Mouse (Mus musculus): Measurements from ENCODE around the gene Pde4d. TPM values are rescaled to one million over a fixed set of nuclear protein-coding genes. Genes with fewer than 3 reads are reported as not detected.

The Pde4d gene
- polyA plus RNA-seq, 1 experiment from 2014 or later = 29.2 TPM

GRCm38 (mm10) chr13:108490872-108491271 lies 41.1 kb downstream of the Pde4d start:
- H3K4me2 ChIP-seq (ENCODE audit: low read length) = no peak overlapping the region
- H3K36me3 ChIP-seq (ENCODE audit: control insufficient read depth, insufficient read depth, low read length) = no peaks in the 10 kb centered on the region
- no peaks in the 10 kb centered on the region for H3K27me3 ChIP-seq (ENCODE audit: control insufficient read depth, insufficient read depth, low read length)
- no peak overlapping the region for H3K9ac ChIP-seq (ENCODE audit: low read length)
- WGBS = 86% methylated on average over 2 of the region's 2 CpGs
- no peaks in the 10 kb centered on the region for H3K9me3 ChIP-seq (ENCODE audit: control insufficient read depth, low read length)
- ATAC-seq (ENCODE audit: insufficient number of reproducible peaks, insufficient read depth, low FRiP score, low read depth) = no peak
- no peak overlapping the region for H3K27ac ChIP-seq (replicated peaks in 1 of 2; ENCODE audit: control insufficient read depth in 1 of 2, insufficient read depth in 1 of 2, low read depth in 2 of 2, low read length in 2 of 2)
- no peaks in the 10 kb centered on the region for H3K4me1 ChIP-seq (ENCODE audit: control insufficient read depth in 2 of 2, insufficient read depth in 2 of 2, low read length in 2 of 2)
- H3K4me3 ChIP-seq (ENCODE audit: control insufficient read depth in 1 of 2, insufficient read depth in 1 of 2, low read depth in 1 of 2, low read length in 2 of 2) = no peak overlapping the region

GRCm38 (mm10) chr13:108492886-108493285 lies 43.1 kb downstream of the Pde4d start:
- no peak overlapping the region for H3K4me3 ChIP-seq (ENCODE audit: control insufficient read depth in 1 of 2, insufficient read depth in 1 of 2, low read depth in 1 of 2, low read length in 2 of 2)
- ATAC-seq (ENCODE audit: insufficient number of reproducible peaks, insufficient read depth, low FRiP score, low read depth) = no peak
- H3K4me2 ChIP-seq (ENCODE audit: low read length) = no peak overlapping the region
- H3K9me3 ChIP-seq (ENCODE audit: control insufficient read depth, low read length) = no peaks in the 10 kb centered on the region
- no peaks in the 10 kb centered on the region for H3K27me3 ChIP-seq (ENCODE audit: control insufficient read depth, insufficient read depth, low read length)
- H3K36me3 ChIP-seq (ENCODE audit: control insufficient read depth, insufficient read depth, low read length) = no peaks in the 10 kb centered on the region
- H3K4me1 ChIP-seq (ENCODE audit: control insufficient read depth in 2 of 2, insufficient read depth in 2 of 2, low read length in 2 of 2) = no peaks in the 10 kb centered on the region
- no peak overlapping the region for H3K27ac ChIP-seq (replicated peaks in 1 of 2; ENCODE audit: control insufficient read depth in 1 of 2, insufficient read depth in 1 of 2, low read depth in 2 of 2, low read length in 2 of 2)
- H3K9ac ChIP-seq (ENCODE audit: low read length) = no peak overlapping the region

- Histone ChIP-seq H3K27me3 (ENCODE audit: control insufficient read depth, insufficient read depth, low read length) (no peaks in the 10 kb centered on the region), H3K36me3 (ENCODE audit: control insufficient read depth, insufficient read depth, low read length) (no peaks in the 10 kb centered on the region), H3K4me3 (ENCODE audit: control insufficient read depth in 1 of 2, insufficient read depth in 1 of 2, low read depth in 1 of 2, low read length in 2 of 2) (no peak overlapping the region), H3K27ac (replicated peaks in 1 of 2; ENCODE audit: control insufficient read depth in 1 of 2, insufficient read depth in 1 of 2, low read depth in 2 of 2, low read length in 2 of 2) (no peak overlapping the region), H3K9me3 (ENCODE audit: control insufficient read depth, low read length) (no peaks in the 10 kb centered on the region), H3K9ac (ENCODE audit: low read length) (no peak overlapping the region), H3K4me2 (ENCODE audit: low read length) (no peak overlapping the region), H3K4me1 (ENCODE audit: control insufficient read depth in 2 of 2, insufficient read depth in 2 of 2, low read length in 2 of 2) (peaks cover 5 to 6% of the 10 kb centered on the region in 2 experiments; a peak in 2 of 4 replicates)
- ATAC-seq (ENCODE audit: insufficient number of reproducible peaks, insufficient read depth, low FRiP score, low read depth) = no peak
- 76% methylated on average over 2 of the region's 2 CpGs for WGBS
These were observed 44.6 kb downstream of the Pde4d start for GRCm38 (mm10) chr13:108494365-108494764.

- Histone ChIP-seq H3K9ac (ENCODE audit: low read length) (no peak overlapping the region), H3K4me2 (ENCODE audit: low read length) (peak overlapping the region; percentile 16; the same call in 1 of the 2 replicates), H3K27ac (replicated peaks in 1 of 2; ENCODE audit: control insufficient read depth in 1 of 2, insufficient read depth in 1 of 2, low read depth in 2 of 2, low read length in 2 of 2) (peak overlapping the region in 1 of 2 experiments; percentile 44; a peak in 2 of 4 replicates), H3K4me3 (ENCODE audit: control insufficient read depth in 1 of 2, insufficient read depth in 1 of 2, low read depth in 1 of 2, low read length in 2 of 2) (no peak overlapping the region), H3K4me1 (ENCODE audit: control insufficient read depth in 2 of 2, insufficient read depth in 2 of 2, low read length in 2 of 2) (peaks cover 5 to 10% of the 10 kb centered on the region in 2 experiments; a peak in 2 of 4 replicates), H3K36me3 (ENCODE audit: control insufficient read depth, insufficient read depth, low read length) (no peaks in the 10 kb centered on the region), H3K27me3 (ENCODE audit: control insufficient read depth, insufficient read depth, low read length) (no peaks in the 10 kb centered on the region), H3K9me3 (ENCODE audit: control insufficient read depth, low read length) (no peaks in the 10 kb centered on the region)
- 58% methylated on average over 8 of the region's 8 CpGs for WGBS
- ATAC-seq (ENCODE audit: insufficient number of reproducible peaks, insufficient read depth, low FRiP score, low read depth) = no peak
These were observed 48.0 kb downstream of the Pde4d start for GRCm38 (mm10) chr13:108497768-108498167.

- WGBS = 51% methylated on average over 9 of the region's 9 CpGs
- peak overlapping the region in 1 of 2 experiments; percentile 49; a peak in 1 of 4 replicates for H3K27ac ChIP-seq (replicated peaks in 1 of 2; ENCODE audit: control insufficient read depth in 1 of 2, insufficient read depth in 1 of 2, low read depth in 2 of 2, low read length in 2 of 2)
- H3K9ac ChIP-seq (ENCODE audit: low read length) = no peak overlapping the region
- H3K27me3 ChIP-seq (ENCODE audit: control insufficient read depth, insufficient read depth, low read length) = no peaks in the 10 kb centered on the region
- no peak overlapping the region for H3K4me3 ChIP-seq (ENCODE audit: control insufficient read depth in 1 of 2, insufficient read depth in 1 of 2, low read depth in 1 of 2, low read length in 2 of 2)
- 0 out of 2 replicates have a peak, but pooled peaks have one; percentile 21 for ATAC-seq (ENCODE audit: insufficient number of reproducible peaks, insufficient read depth, low FRiP score, low read depth)
- peak overlapping the region; percentile 16 for H3K4me2 ChIP-seq (ENCODE audit: low read length)
- H3K9me3 ChIP-seq (ENCODE audit: control insufficient read depth, low read length) = no peaks in the 10 kb centered on the region
- peaks cover 5 to 10% of the 10 kb centered on the region in 2 experiments; a peak in 2 of 4 replicates for H3K4me1 ChIP-seq (ENCODE audit: control insufficient read depth in 2 of 2, insufficient read depth in 2 of 2, low read length in 2 of 2)
- H3K36me3 ChIP-seq (ENCODE audit: control insufficient read depth, insufficient read depth, low read length) = no peaks in the 10 kb centered on the region
These were observed 48.5 kb downstream of the Pde4d start for GRCm38 (mm10) chr13:108498247-108498743.

GRCm38 (mm10) chr13:108498773-108499313 lies 49.1 kb downstream of the Pde4d start:
- Histone ChIP-seq H3K27me3 (ENCODE audit: control insufficient read depth, insufficient read depth, low read length) (no peaks in the 10 kb centered on the region), H3K9ac (ENCODE audit: low read length) (no peak overlapping the region), H3K27ac (replicated peaks in 1 of 2; ENCODE audit: control insufficient read depth in 1 of 2, insufficient read depth in 1 of 2, low read depth in 2 of 2, low read length in 2 of 2) (peak overlapping the region in 1 of 2 experiments; percentile 37; a peak in 1 of 4 replicates), H3K4me2 (ENCODE audit: low read length) (peak overlapping the region; percentile 16), H3K4me1 (ENCODE audit: control insufficient read depth in 2 of 2, insufficient read depth in 2 of 2, low read length in 2 of 2) (peaks cover 5 to 10% of the 10 kb centered on the region in 2 experiments; a peak in 2 of 4 replicates), H3K4me3 (ENCODE audit: control insufficient read depth in 1 of 2, insufficient read depth in 1 of 2, low read depth in 1 of 2, low read length in 2 of 2) (no peak overlapping the region), H3K36me3 (ENCODE audit: control insufficient read depth, insufficient read depth, low read length) (no peaks in the 10 kb centered on the region), H3K9me3 (ENCODE audit: control insufficient read depth, low read length) (no peaks in the 10 kb centered on the region)
- WGBS = 58% methylated on average over 9 of the region's 9 CpGs
- no peak for ATAC-seq (ENCODE audit: insufficient number of reproducible peaks, insufficient read depth, low FRiP score, low read depth)

GRCm38 (mm10) chr13:108501386-108501785 lies 51.6 kb downstream of the Pde4d start:
- Histone ChIP-seq H3K27me3 (ENCODE audit: control insufficient read depth, insufficient read depth, low read length) (no peaks in the 10 kb centered on the region), H3K4me3 (ENCODE audit: control insufficient read depth in 1 of 2, insufficient read depth in 1 of 2, low read depth in 1 of 2, low read length in 2 of 2) (no peak overlapping the region), H3K36me3 (ENCODE audit: control insufficient read depth, insufficient read depth, low read length) (no peaks in the 10 kb centered on the region), H3K9me3 (ENCODE audit: control insufficient read depth, low read length) (no peaks in the 10 kb centered on the region), H3K4me2 (ENCODE audit: low read length) (no peak overlapping the region), H3K9ac (ENCODE audit: low read length) (no peak overlapping the region), H3K27ac (replicated peaks in 1 of 2; ENCODE audit: control insufficient read depth in 1 of 2, insufficient read depth in 1 of 2, low read depth in 2 of 2, low read length in 2 of 2) (no peak overlapping the region; a peak in 1 of 4 replicates), H3K4me1 (ENCODE audit: control insufficient read depth in 2 of 2, insufficient read depth in 2 of 2, low read length in 2 of 2) (peaks cover 5 to 10% of the 10 kb centered on the region in 2 experiments; a peak in 2 of 4 replicates)
- 42% methylated on average over 1 of the region's 1 CpGs for WGBS
- no peak for ATAC-seq (ENCODE audit: insufficient number of reproducible peaks, insufficient read depth, low FRiP score, low read depth)
